Mouse (Mus musculus): ENCODE results near the gene Bricd5. TPM values are rescaled to one million over a fixed set of nuclear protein-coding genes. Genes with fewer than 3 reads are reported as not detected.

Bricd5 gene
- polyA plus RNA-seq, 2 experiments, result 0.29 TPM; not detected in 1

DNA sequence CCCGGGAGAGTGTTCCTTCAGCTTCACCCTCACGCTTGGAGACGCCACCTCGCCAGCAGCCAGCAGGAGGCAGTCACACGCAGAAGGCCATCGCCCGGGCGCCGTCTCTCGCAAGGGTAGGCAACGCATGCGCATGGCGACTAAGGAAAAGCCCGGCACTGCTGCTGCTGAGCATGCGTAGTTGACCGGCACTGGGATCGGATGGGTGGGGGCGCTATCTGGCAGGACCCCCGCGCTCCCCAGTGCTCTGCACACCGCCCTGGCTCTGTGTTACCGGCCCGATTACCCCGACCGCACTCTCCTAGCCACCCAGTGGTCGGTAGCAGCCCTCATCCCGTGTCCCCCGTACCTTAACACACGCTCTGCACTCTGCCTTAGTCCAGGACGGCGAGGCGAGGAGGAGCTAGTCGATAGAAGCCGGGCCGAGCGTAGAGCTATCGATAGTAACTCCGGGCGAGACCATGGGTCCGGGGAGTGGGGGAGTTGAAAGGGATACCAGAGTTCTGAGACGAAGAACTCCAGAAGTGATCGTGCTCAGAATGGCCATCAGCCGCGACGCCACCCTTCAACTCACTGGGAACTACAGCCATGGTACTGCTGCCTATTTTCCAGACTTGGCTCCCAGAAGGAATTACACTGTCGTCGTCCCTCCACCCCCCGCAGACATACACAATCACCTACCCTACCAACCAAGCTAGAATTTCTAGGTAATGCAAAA, 5.1 kb downstream of the Bricd5 start, which contains the start of gene Mlst8:
Gene Mlst8 (minus strand): TSS at position 416 of the 718 bp plus-strand sequence.
- DNase-seq (ENCODE audit: low read depth in 3 of 3, low spot score in 3 of 3), result peak; percentile 91 to 94 (median 92)

GRCm38 (mm10) chr17:24479431-24479830, 5.7 kb downstream of the Bricd5 start:
- WGBS (ENCODE audit: insufficient replicate concordance), result 11% methylated on average over 1 of the region's 1 CpGs
- Histone ChIP-seq H3K27ac (peak overlapping the region; percentile 57), H3K4me3 (ENCODE audit: insufficient read depth in 1 of 2, low read depth in 2 of 2, low read length in 2 of 2) (peak overlapping the region; percentile 14 to 72; a peak in 3 of 4 replicates), H3K36me3 (replicated peaks; ENCODE audit: control insufficient read depth, insufficient read depth, low read depth) (peaks cover 22% of the 10 kb centered on the region), H3K27me3 (ENCODE audit: control insufficient read depth, insufficient read depth, low read length) (no peaks in the 10 kb centered on the region), H3K4me2 (ENCODE audit: low read depth) (peak overlapping the region; percentile 88), H3K9ac (replicated peaks) (peak overlapping the region; percentile 63), H3K9me3 (ENCODE audit: control insufficient read depth, low read length) (no peaks in the 10 kb centered on the region), H3K4me1 (replicated peaks; ENCODE audit: control insufficient read depth in 2 of 2, insufficient read depth in 2 of 2, low read length in 1 of 2) (peaks cover 3 to 15% of the 10 kb centered on the region in 2 experiments; a peak in 3 of 4 replicates)
- TF ChIP-seq EP300 (IDR thresholded peaks at IDR 0.05; ENCODE audit: low read depth) (no peak), CTCF (IDR thresholded peaks at IDR 0.05; ENCODE audit: low read depth) (no peak)
- DNase-seq (ENCODE audit: low read depth in 3 of 3, low spot score in 3 of 3), result no peak
- ATAC-seq (ENCODE audit: insufficient read depth), result no peak

More for the DNA sequence above, 5.1 kb downstream of the Bricd5 start, which contains the start of gene Mlst8:
- Histone ChIP-seq H3K36me3 (replicated peaks; ENCODE audit: control insufficient read depth, insufficient read depth, low read depth) (peaks cover 22% of the 10 kb centered on the region), H3K4me3 (ENCODE audit: insufficient read depth in 1 of 2, low read depth in 2 of 2, low read length in 2 of 2) (peak within 1 kb of the TSS; percentile 72 to 73), H3K4me1 (replicated peaks; ENCODE audit: control insufficient read depth in 2 of 2, insufficient read depth in 2 of 2, low read length in 1 of 2) (peaks cover 3 to 15% of the 10 kb centered on the region in 2 experiments; a peak in 3 of 4 replicates), H3K4me2 (ENCODE audit: low read depth) (peak within 1 kb of the TSS; percentile 88), H3K27me3 (ENCODE audit: control insufficient read depth, insufficient read depth, low read length) (no peaks in the 10 kb centered on the region), H3K9me3 (ENCODE audit: control insufficient read depth, low read length) (no peaks in the 10 kb centered on the region), H3K27ac (peak within 1 kb of the TSS; percentile 83), H3K9ac (replicated peaks) (peak within 1 kb of the TSS; percentile 72)
- peak; percentile 99 for TF ChIP-seq CTCF (IDR thresholded peaks at IDR 0.05; ENCODE audit: low read depth)
- TF ChIP-seq EP300 (IDR thresholded peaks at IDR 0.05; ENCODE audit: low read depth), result no peak
- peak; percentile 96 for ATAC-seq (ENCODE audit: insufficient read depth)
- under 1% methylated on average over 48 of the region's 48 CpGs for WGBS (ENCODE audit: insufficient replicate concordance)

GRCm38 (mm10) chr17:24480201-24480826, 6.6 kb downstream of the Bricd5 start:
- H3K9me3 ChIP-seq (ENCODE audit: control insufficient read depth, low read length), result no peaks in the 10 kb centered on the region
- DNase-seq (ENCODE audit: low read depth in 3 of 3, low spot score in 3 of 3), result no peak
- no peak for ATAC-seq (ENCODE audit: insufficient read depth)
- H3K4me1 ChIP-seq (replicated peaks; ENCODE audit: control insufficient read depth in 2 of 2, insufficient read depth in 2 of 2, low read length in 1 of 2), result peaks cover 3 to 15% of the 10 kb centered on the region in 2 experiments; a peak in 3 of 4 replicates
- H3K36me3 ChIP-seq (replicated peaks; ENCODE audit: control insufficient read depth, insufficient read depth, low read depth), result peaks cover 17% of the 10 kb centered on the region
- WGBS (ENCODE audit: insufficient replicate concordance), result 44% methylated on average over 3 of the region's 3 CpGs
- no peak for TF ChIP-seq EP300 (IDR thresholded peaks at IDR 0.05; ENCODE audit: low read depth)
- peak; percentile 41 for TF ChIP-seq CTCF (IDR thresholded peaks at IDR 0.05; ENCODE audit: low read depth)
- no peaks in the 10 kb centered on the region for H3K27me3 ChIP-seq (ENCODE audit: control insufficient read depth, insufficient read depth, low read length)
- no peak overlapping the region; the same call in 1 of the 2 replicates for H3K27ac ChIP-seq
- H3K9ac ChIP-seq (replicated peaks), result peak overlapping the region; percentile 13; the same call in 1 of the 2 replicates
- H3K4me3 ChIP-seq (ENCODE audit: insufficient read depth in 1 of 2, low read depth in 2 of 2, low read length in 2 of 2), result no peak overlapping the region
- H3K4me2 ChIP-seq (ENCODE audit: low read depth), result peak overlapping the region; percentile 88

GRCm38 (mm10) chr17:24481027-24481815, 7.5 kb downstream of the Bricd5 start:
- H3K9ac ChIP-seq (replicated peaks), result no peak overlapping the region
- DNase-seq (ENCODE audit: low read depth in 3 of 3, low spot score in 3 of 3), result no peak
- no peaks in the 10 kb centered on the region for H3K27me3 ChIP-seq (ENCODE audit: control insufficient read depth, insufficient read depth, low read length)
- H3K4me3 ChIP-seq (ENCODE audit: insufficient read depth in 1 of 2, low read depth in 2 of 2, low read length in 2 of 2), result no peak overlapping the region
- H3K36me3 ChIP-seq (replicated peaks; ENCODE audit: control insufficient read depth, insufficient read depth, low read depth), result peaks cover 10% of the 10 kb centered on the region
- H3K4me1 ChIP-seq (replicated peaks; ENCODE audit: control insufficient read depth in 2 of 2, insufficient read depth in 2 of 2, low read length in 1 of 2), result peaks cover 3 to 15% of the 10 kb centered on the region in 2 experiments; a peak in 3 of 4 replicates
- ATAC-seq (ENCODE audit: insufficient read depth), result no peak
- WGBS (ENCODE audit: insufficient replicate concordance), result 87% methylated on average over 20 of the region's 20 CpGs
- no peaks in the 10 kb centered on the region for H3K9me3 ChIP-seq (ENCODE audit: control insufficient read depth, low read length)
- no peak overlapping the region for H3K4me2 ChIP-seq (ENCODE audit: low read depth)
- no peak overlapping the region for H3K27ac ChIP-seq
- TF ChIP-seq CTCF (IDR thresholded peaks at IDR 0.05; ENCODE audit: low read depth) (no peak), EP300 (IDR thresholded peaks at IDR 0.05; ENCODE audit: low read depth) (no peak)
